Mouse (Mus musculus) forebrain, embryonic 15.5 days (tissue): ENCODE measurements around the gene Pax8. TPM values are rescaled to one million over a fixed set of nuclear protein-coding genes. Genes with fewer than 3 reads are reported as not detected.
A peak's percentile ranks its signal among the peaks of the same experiment; 100 is the strongest.

Experiments used
- ATAC-seq: fragments of 200-750 bp; cut with Nextera tagmentation; replicated peaks from 2 replicates; pipeline ENCODE4 v1.8.0; 2017; ENCODE audit warnings: mild to moderate bottlenecking, moderate TSS enrichment, moderate library complexity
- H3K27ac ChIP-seq: fragments of 300-500 bp; sonication (generic); replicated peaks from 2 replicates; pipeline ENCODE4 v1.5.1; 2015; ENCODE audit warnings: mild to moderate bottlenecking, inconsistent platforms
- H3K27me3 ChIP-seq: fragments of 300-500 bp; sonication (generic); 2 replicates; pipeline ENCODE4 v1.6.1; 2015; ENCODE audit warnings: inconsistent platforms
- H3K36me3 ChIP-seq: fragments of 300-500 bp; sonication (generic); 2 replicates; pipeline ENCODE4 v1.6.1; 2015; ENCODE audit warnings: mild to moderate bottlenecking, inconsistent platforms
- H3K4me1 ChIP-seq: fragments of 300-500 bp; sonication (generic); 2 replicates; pipeline ENCODE4 v1.6.1; 2015; ENCODE audit warnings: inconsistent platforms
- H3K4me2 ChIP-seq: fragments of 300-500 bp; sonication (generic); replicated peaks from 2 replicates; pipeline ENCODE4 v1.6.1; 2015; ENCODE audit warnings: mild to moderate bottlenecking, inconsistent platforms
- H3K4me3 ChIP-seq: fragments of 300-500 bp; sonication (generic); 2 replicates; pipeline ENCODE4 v1.5.1; 2015; ENCODE audit warnings: mild to moderate bottlenecking, inconsistent platforms
- H3K9ac ChIP-seq: fragments of 300-500 bp; sonication (generic); replicated peaks from 2 replicates; pipeline ENCODE4 v1.6.1; 2015; ENCODE audit warnings: mild to moderate bottlenecking, inconsistent platforms
- H3K9me3 ChIP-seq: fragments of 300-500 bp; sonication (generic); 2 replicates; pipeline ENCODE4 v1.6.1; 2016; ENCODE audit warnings: inconsistent platforms
- WGBS: fragments of 180-500 bp; shearing (Covaris S2); methylation state at CpG from one replicate; pipeline ENCODE4 v1.1.7; 2015; ENCODE audit warnings: mixed read lengths; 5-methylcytosine and 5-hydroxymethylcytosine counted together
- polyA plus RNA-seq: library from polyadenylated mRNA; unstranded; fragments of >200 nt; fragmentation: Nextera tagmentation; extraction: Ambion mirVana; gene quantifications from 2 replicates; pipeline ENCODE4 v1.2.1, GENCODE M21; 2015

Gene Pax8
- polyA plus RNA-seq, 1 experiment from 2014 or later = 0.33 TPM

GRCm38 (mm10) chr2:24427866-24428675, 47.3 kb downstream of the Pax8 start:
- Histone ChIP-seq H3K36me3 (no peaks in the 10 kb centered on the region), H3K27me3 (no peaks in the 10 kb centered on the region), H3K9me3 (no peaks in the 10 kb centered on the region), H3K4me3 (no peak overlapping the region), H3K4me1 (peaks cover 11% of the 10 kb centered on the region), H3K27ac (no peak overlapping the region), H3K4me2 (no peak overlapping the region), H3K9ac (no peak overlapping the region)
- ATAC-seq = peak; percentile 88
- 14% methylated on average over 12 of the region's 12 CpGs for WGBS

- WGBS = 90% methylated on average over 2 of the region's 2 CpGs
- no peak overlapping the region for H3K4me2 ChIP-seq
- H3K9me3 ChIP-seq = no peaks in the 10 kb centered on the region
- no peaks in the 10 kb centered on the region for H3K27me3 ChIP-seq
- ATAC-seq = no peak
- H3K9ac ChIP-seq = no peak overlapping the region
- no peaks in the 10 kb centered on the region for H3K36me3 ChIP-seq
- H3K4me1 ChIP-seq = peaks cover 11% of the 10 kb centered on the region
- H3K4me3 ChIP-seq = no peak overlapping the region
- no peak overlapping the region for H3K27ac ChIP-seq
These were observed 49.8 kb downstream of the Pax8 start for GRCm38 (mm10) chr2:24425630-24426029.

GRCm38 (mm10) chr2:24422815-24423214, 52.6 kb downstream of the Pax8 start:
- H3K9ac ChIP-seq = no peak overlapping the region
- WGBS = 79% methylated on average over 3 of the region's 3 CpGs
- no peaks in the 10 kb centered on the region for H3K36me3 ChIP-seq
- peaks cover 2% of the 10 kb centered on the region; the same call in 1 of the 2 replicates for H3K4me1 ChIP-seq
- no peaks in the 10 kb centered on the region for H3K27me3 ChIP-seq
- no peak for ATAC-seq
- H3K4me3 ChIP-seq = no peak overlapping the region
- no peaks in the 10 kb centered on the region for H3K9me3 ChIP-seq
- H3K27ac ChIP-seq = no peak overlapping the region
- H3K4me2 ChIP-seq = no peak overlapping the region

- no peak overlapping the region for H3K4me2 ChIP-seq
- no peaks in the 10 kb centered on the region for H3K9me3 ChIP-seq
- H3K4me1 ChIP-seq = peaks cover 7% of the 10 kb centered on the region; the same call in 1 of the 2 replicates
- H3K4me3 ChIP-seq = no peak overlapping the region
- H3K27ac ChIP-seq = no peak overlapping the region
- WGBS = 94% methylated on average over 6 of the region's 6 CpGs
- H3K9ac ChIP-seq = no peak overlapping the region
- H3K36me3 ChIP-seq = no peaks in the 10 kb centered on the region
- no peak for ATAC-seq
- no peaks in the 10 kb centered on the region for H3K27me3 ChIP-seq
These were observed 54.1 kb downstream of the Pax8 start for GRCm38 (mm10) chr2:24421211-24421863.

- Histone ChIP-seq H3K27me3 (no peaks in the 10 kb centered on the region), H3K9me3 (no peaks in the 10 kb centered on the region), H3K36me3 (no peaks in the 10 kb centered on the region), H3K27ac (no peak overlapping the region), H3K4me3 (no peak overlapping the region), H3K4me2 (no peak overlapping the region), H3K4me1 (peaks cover 7% of the 10 kb centered on the region; the same call in 1 of the 2 replicates), H3K9ac (no peak overlapping the region)
- no peak for ATAC-seq
- 94% methylated on average over 4 of the region's 4 CpGs for WGBS
These were observed 57.8 kb downstream of the Pax8 start for GRCm38 (mm10) chr2:24417564-24417963.

- 16% methylated on average over 2 of the region's 2 CpGs for WGBS
- no peak overlapping the region for H3K27ac ChIP-seq
- ATAC-seq = no peak
These were observed 58.3 kb downstream of the Pax8 start for GRCm38 (mm10) chr2:24417106-24417505.

GRCm38 (mm10) chr2:24416668-24417067, 58.7 kb downstream of the Pax8 start:
- Histone ChIP-seq H3K9ac (no peak overlapping the region), H3K4me3 (no peak overlapping the region), H3K4me1 (peaks cover 7% of the 10 kb centered on the region; the same call in 1 of the 2 replicates), H3K4me2 (no peak overlapping the region), H3K27me3 (no peaks in the 10 kb centered on the region), H3K9me3 (no peaks in the 10 kb centered on the region), H3K27ac (no peak overlapping the region), H3K36me3 (no peaks in the 10 kb centered on the region)
- peak; percentile 58; the same call in 1 of the 2 replicates for ATAC-seq
- 4% methylated on average over 9 of the region's 9 CpGs for WGBS

More at GRCm38 (mm10) chr2:24417106-24417505, 58.3 kb downstream of the Pax8 start:
- H3K36me3 ChIP-seq = no peaks in the 10 kb centered on the region
- H3K9me3 ChIP-seq = no peaks in the 10 kb centered on the region
- no peak overlapping the region for H3K4me3 ChIP-seq
- H3K9ac ChIP-seq = no peak overlapping the region
- no peaks in the 10 kb centered on the region for H3K27me3 ChIP-seq
- peaks cover 7% of the 10 kb centered on the region; the same call in 1 of the 2 replicates for H3K4me1 ChIP-seq
- H3K4me2 ChIP-seq = no peak overlapping the region

GRCm38 (mm10) chr2:24413677-24414076, 61.7 kb downstream of the Pax8 start:
- no peak overlapping the region for H3K9ac ChIP-seq
- H3K4me3 ChIP-seq = no peak overlapping the region
- H3K36me3 ChIP-seq = no peaks in the 10 kb centered on the region
- no peak overlapping the region for H3K4me2 ChIP-seq
- no peaks in the 10 kb centered on the region for H3K27me3 ChIP-seq
- ATAC-seq = no peak
- H3K9me3 ChIP-seq = no peaks in the 10 kb centered on the region
- no peak overlapping the region for H3K27ac ChIP-seq
- peaks cover 7% of the 10 kb centered on the region; the same call in 1 of the 2 replicates for H3K4me1 ChIP-seq
- WGBS = 74% methylated on average over 4 of the region's 4 CpGs

GRCm38 (mm10) chr2:24413172-24413571, 62.2 kb downstream of the Pax8 start:
- H3K4me1 ChIP-seq = peaks cover 7% of the 10 kb centered on the region; the same call in 1 of the 2 replicates
- H3K36me3 ChIP-seq = no peaks in the 10 kb centered on the region
- no peak overlapping the region for H3K27ac ChIP-seq
- H3K27me3 ChIP-seq = no peaks in the 10 kb centered on the region
- H3K9ac ChIP-seq = no peak overlapping the region
- no peak overlapping the region for H3K4me3 ChIP-seq
- H3K4me2 ChIP-seq = no peak overlapping the region
- no peaks in the 10 kb centered on the region for H3K9me3 ChIP-seq
- ATAC-seq = no peak
- 68% methylated on average over 3 of the region's 3 CpGs for WGBS

- WGBS = 3% methylated on average over 2 of the region's 2 CpGs
- Histone ChIP-seq H3K36me3 (no peaks in the 10 kb centered on the region), H3K27ac (no peak overlapping the region), H3K4me1 (0 out of 2 replicates have a peak, but pooled peaks cover 5% of the 10 kb centered on the region), H3K4me3 (no peak overlapping the region), H3K27me3 (no peaks in the 10 kb centered on the region), H3K9ac (no peak overlapping the region), H3K4me2 (no peak overlapping the region), H3K9me3 (no peaks in the 10 kb centered on the region)
- peak; percentile 62 for ATAC-seq
These were observed 66.2 kb downstream of the Pax8 start for GRCm38 (mm10) chr2:24409166-24409565.

GRCm38 (mm10) chr2:24407701-24408485, 67.5 kb downstream of the Pax8 start:
- Histone ChIP-seq H3K36me3 (no peaks in the 10 kb centered on the region), H3K9me3 (no peaks in the 10 kb centered on the region), H3K4me2 (no peak overlapping the region), H3K27me3 (no peaks in the 10 kb centered on the region), H3K9ac (no peak overlapping the region), H3K27ac (no peak overlapping the region), H3K4me3 (no peak overlapping the region), H3K4me1 (0 out of 2 replicates have a peak, but pooled peaks cover 5% of the 10 kb centered on the region)
- peak; percentile 29 for ATAC-seq
- WGBS = 7% methylated on average over 4 of the region's 4 CpGs
